Mouse (Mus musculus): Measurements from ENCODE around the gene Cstl1. TPM values are rescaled to one million over a fixed set of nuclear protein-coding genes. Genes with fewer than 3 reads are reported as not detected.
A peak's percentile ranks its signal among the peaks of the same experiment; 100 is the strongest.

Cstl1 gene
- total and polyA plus RNA-seq, 3 experiments, result not detected

- peak overlapping the region; percentile 20; the same call in 1 of the 2 replicates for H3K4me3 ChIP-seq (ENCODE audit: low read depth, low read length)
- H3K36me3 ChIP-seq (replicated peaks), result no peaks in the 10 kb centered on the region
- DNase-seq (ENCODE audit: low spot score) (no peak), ATAC-seq (ENCODE audit: extremely low read depth, insufficient number of reproducible peaks, low FRiP score, poor library complexity, severe bottlenecking) (no peak)
- H3K27me3 ChIP-seq (ENCODE audit: insufficient read depth, low read length), result no peaks in the 10 kb centered on the region
- no peaks in the 10 kb centered on the region for H3K4me1 ChIP-seq (ENCODE audit: insufficient read depth, low read depth, low read length)
- TF ChIP-seq GATA1 (IDR thresholded peaks at IDR 0.05; ENCODE audit: borderline replicate concordance, low read length), result no peak
- no peak for TF ChIP-seq GATA2 (IDR thresholded peaks at IDR 0.05; ENCODE audit: borderline replicate concordance, low read depth, low read length)
- TF ChIP-seq POLR2AphosphoS5 (IDR thresholded peaks at IDR 0.05; ENCODE audit: insufficient replicate concordance, low read depth, low read length), result no peak
- TF ChIP-seq CTCF (IDR thresholded peaks at IDR 0.05; ENCODE audit: low read depth, low read length), result no peak
- no peak for TF ChIP-seq TAL1 (conservative IDR thresholded peaks at IDR 0.05; ENCODE audit: low read depth, low read length)
- peaks cover 19% of the 10 kb centered on the region for H3K9me3 ChIP-seq (replicated peaks)
These were observed 18.4 kb upstream of the Cstl1 start for GRCm38 (mm10) chr2:148731614-148732326.

- Histone ChIP-seq H3K9me3 (replicated peaks) (peaks cover 19% of the 10 kb centered on the region), H3K27me3 (ENCODE audit: insufficient read depth, low read length) (no peaks in the 10 kb centered on the region), H3K36me3 (replicated peaks) (no peaks in the 10 kb centered on the region), H3K4me1 (ENCODE audit: insufficient read depth, low read depth, low read length) (no peaks in the 10 kb centered on the region), H3K4me3 (ENCODE audit: low read depth, low read length) (peak within 1 kb of the TSS; percentile 20; the same call in 1 of the 2 replicates)
- TF ChIP-seq TAL1 (conservative IDR thresholded peaks at IDR 0.05; ENCODE audit: low read depth, low read length), result no peak
- TF ChIP-seq POLR2AphosphoS5 (IDR thresholded peaks at IDR 0.05; ENCODE audit: insufficient replicate concordance, low read depth, low read length), result no peak
- no peak for TF ChIP-seq CTCF (IDR thresholded peaks at IDR 0.05; ENCODE audit: low read depth, low read length)
- TF ChIP-seq GATA2 (IDR thresholded peaks at IDR 0.05; ENCODE audit: borderline replicate concordance, low read depth, low read length), result no peak
- no peak for TF ChIP-seq GATA1 (IDR thresholded peaks at IDR 0.05; ENCODE audit: borderline replicate concordance, low read length)
- no peak for DNase-seq (ENCODE audit: low spot score)
- ATAC-seq (ENCODE audit: extremely low read depth, insufficient number of reproducible peaks, low FRiP score, poor library complexity, severe bottlenecking), result no peak
These were observed 17.7 kb upstream of the Cstl1 start, which contains the start of gene Napb for GRCm38 (mm10) chr2:148732327-148733000. TSS of gene Napb (minus strand) at chr2:148732467.

GRCm38 (mm10) chr2:148743001-148743400 lies 7.2 kb upstream of the Cstl1 start:
- ATAC-seq (ENCODE audit: extremely low read depth, insufficient number of reproducible peaks, low FRiP score, poor library complexity, severe bottlenecking) (peak; percentile 4; the same call in 1 of the 2 replicates), DNase-seq (ENCODE audit: low spot score) (no peak)
- peaks cover 2% of the 10 kb centered on the region; the same call in 1 of the 2 replicates for H3K27me3 ChIP-seq (ENCODE audit: insufficient read depth, low read length)
- peaks cover 2% of the 10 kb centered on the region; the same call in 1 of the 2 replicates for H3K9me3 ChIP-seq (replicated peaks)
- no peak overlapping the region for H3K4me3 ChIP-seq (ENCODE audit: low read depth, low read length)
- H3K4me1 ChIP-seq (ENCODE audit: insufficient read depth, low read depth, low read length), result no peaks in the 10 kb centered on the region
- no peaks in the 10 kb centered on the region for H3K36me3 ChIP-seq (replicated peaks)
- TF ChIP-seq GATA1 (IDR thresholded peaks at IDR 0.05; ENCODE audit: borderline replicate concordance, low read length), result no peak
- TF ChIP-seq GATA2 (IDR thresholded peaks at IDR 0.05; ENCODE audit: borderline replicate concordance, low read depth, low read length), result no peak
- TF ChIP-seq TAL1 (conservative IDR thresholded peaks at IDR 0.05; ENCODE audit: low read depth, low read length), result no peak
- TF ChIP-seq POLR2AphosphoS5 (IDR thresholded peaks at IDR 0.05; ENCODE audit: insufficient replicate concordance, low read depth, low read length), result no peak
- TF ChIP-seq CTCF (IDR thresholded peaks at IDR 0.05; ENCODE audit: low read depth, low read length), result no peak

GRCm38 (mm10) chr2:148743846-148744407 lies 6.2 kb upstream of the Cstl1 start:
- no peak for TF ChIP-seq POLR2AphosphoS5 (IDR thresholded peaks at IDR 0.05; ENCODE audit: insufficient replicate concordance, low read depth, low read length)
- TF ChIP-seq CTCF (IDR thresholded peaks at IDR 0.05; ENCODE audit: low read depth, low read length), result no peak
- TF ChIP-seq GATA2 (IDR thresholded peaks at IDR 0.05; ENCODE audit: borderline replicate concordance, low read depth, low read length), result no peak
- no peak for TF ChIP-seq TAL1 (conservative IDR thresholded peaks at IDR 0.05; ENCODE audit: low read depth, low read length)
- TF ChIP-seq GATA1 (IDR thresholded peaks at IDR 0.05; ENCODE audit: borderline replicate concordance, low read length), result no peak
- Histone ChIP-seq H3K9me3 (replicated peaks) (peaks cover 2% of the 10 kb centered on the region; the same call in 1 of the 2 replicates), H3K4me3 (ENCODE audit: low read depth, low read length) (no peak overlapping the region), H3K27me3 (ENCODE audit: insufficient read depth, low read length) (peaks cover 2% of the 10 kb centered on the region; the same call in 1 of the 2 replicates), H3K4me1 (ENCODE audit: insufficient read depth, low read depth, low read length) (no peaks in the 10 kb centered on the region), H3K36me3 (replicated peaks) (no peaks in the 10 kb centered on the region)
- ATAC-seq (ENCODE audit: extremely low read depth, insufficient number of reproducible peaks, low FRiP score, poor library complexity, severe bottlenecking) (no peak), DNase-seq (ENCODE audit: low spot score) (no peak)

GRCm38 (mm10) chr2:148751893-148752813 lies 2.0 kb downstream of the Cstl1 start:
- H3K27me3 ChIP-seq (ENCODE audit: insufficient read depth, low read length), result no peaks in the 10 kb centered on the region
- H3K9me3 ChIP-seq (replicated peaks), result no peaks in the 10 kb centered on the region
- TF ChIP-seq GATA2 (IDR thresholded peaks at IDR 0.05; ENCODE audit: borderline replicate concordance, low read depth, low read length) (no peak), POLR2AphosphoS5 (IDR thresholded peaks at IDR 0.05; ENCODE audit: insufficient replicate concordance, low read depth, low read length) (no peak), CTCF (IDR thresholded peaks at IDR 0.05; ENCODE audit: low read depth, low read length) (peak; percentile 21), GATA1 (IDR thresholded peaks at IDR 0.05; ENCODE audit: borderline replicate concordance, low read length) (no peak)
- H3K4me1 ChIP-seq (ENCODE audit: insufficient read depth, low read depth, low read length), result peaks cover 3% of the 10 kb centered on the region; the same call in 1 of the 2 replicates
- H3K36me3 ChIP-seq (replicated peaks), result no peaks in the 10 kb centered on the region
- ATAC-seq (ENCODE audit: extremely low read depth, insufficient number of reproducible peaks, low FRiP score, poor library complexity, severe bottlenecking), result peak; percentile 86
- no peak overlapping the region for H3K4me3 ChIP-seq (ENCODE audit: low read depth, low read length)
- DNase-seq (ENCODE audit: low spot score), result peak; percentile 20
